Mouse (Mus musculus): ENCODE results near the gene Speer4c.
"Not testable (repeated sequence)": the region's sequence is repeated elsewhere in the genome, so short reads cannot be mapped to it uniquely, and the experiment has no call there.

Gene Speer4c

GRCm38 (mm10) chr5:15714171-15714570 is at the start of gene Speer4c:
Gene Speer4c (minus strand): TSS chr5:15714271.
- DNase-seq = not testable (repeated sequence)

GRCm38 (mm10) chr5:15747478-15748255 is 33.6 kb upstream of the Speer4c start:
- no peak for DNase-seq

- no peak for DNase-seq
Observed at GRCm38 (mm10) chr5:15734097-15734867, 20.2 kb upstream of the Speer4c start.

GRCm38 (mm10) chr5:15702891-15703290 is 11.2 kb downstream of the Speer4c start:
- peak; percentile 7 for DNase-seq

GRCm38 (mm10) chr5:15697719-15698118 is 16.4 kb downstream of the Speer4c start:
- not testable (repeated sequence) for DNase-seq

- DNase-seq = not testable (repeated sequence)
Observed at GRCm38 (mm10) chr5:15691849-15692248, 22.2 kb downstream of the Speer4c start.

GRCm38 (mm10) chr5:15690822-15691221 is 23.2 kb downstream of the Speer4c start:
- not testable (repeated sequence) for DNase-seq

- not testable (repeated sequence) for DNase-seq
Observed at GRCm38 (mm10) chr5:15689659-15690213, 24.3 kb downstream of the Speer4c start.

- DNase-seq = not testable (repeated sequence)
Observed at GRCm38 (mm10) chr5:15688874-15689658, 25.0 kb downstream of the Speer4c start.

GRCm38 (mm10) chr5:15681301-15682035 is 32.6 kb downstream of the Speer4c start:
- DNase-seq = not testable (repeated sequence)

- not testable (repeated sequence) for DNase-seq
Observed at GRCm38 (mm10) chr5:15679980-15680949, 33.8 kb downstream of the Speer4c start.

GRCm38 (mm10) chr5:15678907-15679306 is 35.2 kb downstream of the Speer4c start:
- not testable (repeated sequence) for DNase-seq

GRCm38 (mm10) chr5:15677750-15678149 is 36.3 kb downstream of the Speer4c start:
- DNase-seq = not testable (repeated sequence)

GRCm38 (mm10) chr5:15674429-15675244 is 39.4 kb downstream of the Speer4c start:
- not testable (repeated sequence) for DNase-seq

- DNase-seq = not testable (repeated sequence)
Observed at GRCm38 (mm10) chr5:15673989-15674388, 40.1 kb downstream of the Speer4c start.

GRCm38 (mm10) chr5:15670789-15671188 is 43.3 kb downstream of the Speer4c start:
- DNase-seq = not testable (repeated sequence)

- not testable (repeated sequence) for DNase-seq
Observed at GRCm38 (mm10) chr5:15663847-15664246, 50.2 kb downstream of the Speer4c start.
